Mouse (Mus musculus) ovary, postnatal 14 days (tissue): ENCODE measurements around the gene Fig4.

Experiments used
- DNase-seq: peaks from one replicate; pipeline ENCODE4 v3.0.0; 2022; ENCODE audit warnings: low spot score

Fig4 gene

GRCm38 (mm10) chr10:41261218-41261617, 41.8 kb downstream of the Fig4 start:
- DNase-seq: no peak

- DNase-seq: no peak
Measured at GRCm38 (mm10) chr10:41260243-41261006, 42.6 kb downstream of the Fig4 start.

- no peak for DNase-seq
Measured at GRCm38 (mm10) chr10:41250749-41251065, 52.4 kb downstream of the Fig4 start.

GRCm38 (mm10) chr10:41250045-41250748, 52.9 kb downstream of the Fig4 start:
- no peak for DNase-seq

GRCm38 (mm10) chr10:41249006-41249659, 53.9 kb downstream of the Fig4 start:
- no peak for DNase-seq

- DNase-seq: no peak
Measured at GRCm38 (mm10) chr10:41247800-41248473, 55.1 kb downstream of the Fig4 start.

- no peak for DNase-seq
Measured at GRCm38 (mm10) chr10:41246111-41246510, 56.9 kb downstream of the Fig4 start.

GRCm38 (mm10) chr10:41245477-41245876, 57.6 kb downstream of the Fig4 start:
- no peak for DNase-seq

GRCm38 (mm10) chr10:41245028-41245427, 58.0 kb downstream of the Fig4 start:
- no peak for DNase-seq

GRCm38 (mm10) chr10:41243930-41244329, 59.1 kb downstream of the Fig4 start:
- DNase-seq: no peak

GRCm38 (mm10) chr10:41241558-41242242, 61.4 kb downstream of the Fig4 start:
- DNase-seq: no peak

- no peak for DNase-seq
Measured at GRCm38 (mm10) chr10:41241080-41241479, 62.0 kb downstream of the Fig4 start.

- no peak for DNase-seq
Measured at GRCm38 (mm10) chr10:41236020-41236419, 67.0 kb downstream of the Fig4 start.

- DNase-seq: no peak
Measured at GRCm38 (mm10) chr10:41235584-41235983, 67.5 kb downstream of the Fig4 start.

GRCm38 (mm10) chr10:41235159-41235558, 67.9 kb downstream of the Fig4 start:
- no peak for DNase-seq

GRCm38 (mm10) chr10:41234552-41234951, 68.5 kb downstream of the Fig4 start:
- DNase-seq: no peak

- no peak for DNase-seq
Measured at GRCm38 (mm10) chr10:41233140-41233539, 69.9 kb downstream of the Fig4 start.

- no peak for DNase-seq
Measured at GRCm38 (mm10) chr10:41231163-41231835, 71.8 kb downstream of the Fig4 start.

- no peak for DNase-seq
Measured at GRCm38 (mm10) chr10:41227626-41228025, 75.4 kb downstream of the Fig4 start.

- DNase-seq: no peak
Measured at GRCm38 (mm10) chr10:41223499-41223898, 79.6 kb downstream of the Fig4 start.

GRCm38 (mm10) chr10:41221204-41221603, 81.9 kb downstream of the Fig4 start:
- no peak for DNase-seq
